Mouse (Mus musculus): Measurements from ENCODE around the gene Csf3. TPM values are rescaled to one million over a fixed set of nuclear protein-coding genes. Genes with fewer than 3 reads are reported as not detected.
"Not testable (repeated sequence)": the region's sequence is repeated elsewhere in the genome, so short reads cannot be mapped to it uniquely, and the experiment has no call there.

The Csf3 gene
- total and polyA plus RNA-seq, 2 experiments from 2014 or later: not detected

- 88% methylated on average over 5 of the region's 5 CpGs for WGBS
- DNase-seq (ENCODE audit: low spot score) (no peak), ATAC-seq (no peak)
- Histone ChIP-seq H3K27ac (no peak overlapping the region), H3K4me3 (ENCODE audit: low read length) (no peak overlapping the region), H3K27me3 (ENCODE audit: insufficient read depth, low read length) (peaks cover 8% of the 10 kb centered on the region; the same call in 1 of the 2 replicates), H3K9me3 (ENCODE audit: low read length) (no peaks in the 10 kb centered on the region), H3K9ac (replicated peaks; ENCODE audit: low read length) (no peak overlapping the region), H3K36me3 (ENCODE audit: insufficient read depth, low read length) (no peaks in the 10 kb centered on the region), H3K4me1 (ENCODE audit: insufficient read depth, low read length) (no peaks in the 10 kb centered on the region), H3K4me2 (ENCODE audit: low read depth, low read length) (no peak overlapping the region)
- no peak for TF ChIP-seq CTCF (IDR thresholded peaks at IDR 0.05; ENCODE audit: low read depth)
Observed at GRCm38 (mm10) chr11:98672482-98672881, 28.6 kb upstream of the Csf3 start.

GRCm38 (mm10) chr11:98673136-98673535, 27.9 kb upstream of the Csf3 start:
- DNase-seq (ENCODE audit: low spot score): peak; percentile 71
- not testable (repeated sequence) for H3K9ac ChIP-seq (replicated peaks; ENCODE audit: low read length); H3K27me3 ChIP-seq (ENCODE audit: insufficient read depth, low read length); H3K27ac ChIP-seq; H3K36me3 ChIP-seq (ENCODE audit: insufficient read depth, low read length); H3K4me3 ChIP-seq (ENCODE audit: low read length); H3K4me1 ChIP-seq (ENCODE audit: insufficient read depth, low read length); H3K9me3 ChIP-seq (ENCODE audit: low read length); H3K4me2 ChIP-seq (ENCODE audit: low read depth, low read length)
- ATAC-seq: peak; percentile 79
- peak; percentile 74 for TF ChIP-seq CTCF (IDR thresholded peaks at IDR 0.05; ENCODE audit: low read depth)
- WGBS: 6% methylated on average over 6 of the region's 7 CpGs

- 0 out of 2 replicates have a peak, but pooled peaks cover 5% of the 10 kb centered on the region for H3K27me3 ChIP-seq (ENCODE audit: insufficient read depth, low read length)
- H3K36me3 ChIP-seq (ENCODE audit: insufficient read depth, low read length): no peaks in the 10 kb centered on the region
- 50% methylated on average over 7 of the region's 7 CpGs for WGBS
- H3K9ac ChIP-seq (replicated peaks; ENCODE audit: low read length): no peak overlapping the region
- no peak overlapping the region for H3K27ac ChIP-seq
- no peak for DNase-seq (ENCODE audit: low spot score)
- ATAC-seq: no peak
- no peak for TF ChIP-seq CTCF (IDR thresholded peaks at IDR 0.05; ENCODE audit: low read depth)
- no peak overlapping the region for H3K4me2 ChIP-seq (ENCODE audit: low read depth, low read length)
- H3K4me3 ChIP-seq (ENCODE audit: low read length): no peak overlapping the region
- no peaks in the 10 kb centered on the region for H3K9me3 ChIP-seq (ENCODE audit: low read length)
- H3K4me1 ChIP-seq (ENCODE audit: insufficient read depth, low read length): no peaks in the 10 kb centered on the region
Observed at GRCm38 (mm10) chr11:98675829-98676363, 25.2 kb upstream of the Csf3 start.

GRCm38 (mm10) chr11:98680023-98680422, 21.0 kb upstream of the Csf3 start:
- H3K9ac ChIP-seq (replicated peaks; ENCODE audit: low read length): no peak overlapping the region
- H3K27ac ChIP-seq: no peak overlapping the region
- no peaks in the 10 kb centered on the region for H3K27me3 ChIP-seq (ENCODE audit: insufficient read depth, low read length)
- no peaks in the 10 kb centered on the region for H3K9me3 ChIP-seq (ENCODE audit: low read length)
- peak; percentile 31; the same call in 1 of the 2 replicates for TF ChIP-seq CTCF (IDR thresholded peaks at IDR 0.05; ENCODE audit: low read depth)
- H3K4me2 ChIP-seq (ENCODE audit: low read depth, low read length): no peak overlapping the region
- no peaks in the 10 kb centered on the region for H3K36me3 ChIP-seq (ENCODE audit: insufficient read depth, low read length)
- no peak overlapping the region for H3K4me3 ChIP-seq (ENCODE audit: low read length)
- DNase-seq (ENCODE audit: low spot score) (no peak), ATAC-seq (no peak)
- H3K4me1 ChIP-seq (ENCODE audit: insufficient read depth, low read length): peaks cover 6% of the 10 kb centered on the region
- 94% methylated on average over 1 of the region's 1 CpGs for WGBS

- WGBS: 88% methylated on average over 4 of the region's 4 CpGs
- not testable (repeated sequence) for ATAC-seq
Observed at GRCm38 (mm10) chr11:98680595-98680994, 20.5 kb upstream of the Csf3 start.

GRCm38 (mm10) chr11:98681186-98681585, 19.9 kb upstream of the Csf3 start:
- no peak for ATAC-seq
- Histone ChIP-seq H3K9ac (replicated peaks; ENCODE audit: low read length) (no peak overlapping the region), H3K4me3 (ENCODE audit: low read length) (no peak overlapping the region), H3K36me3 (ENCODE audit: insufficient read depth, low read length) (peaks cover 9% of the 10 kb centered on the region; the same call in 1 of the 2 replicates), H3K27me3 (ENCODE audit: insufficient read depth, low read length) (no peaks in the 10 kb centered on the region), H3K4me1 (ENCODE audit: insufficient read depth, low read length) (peaks cover 6% of the 10 kb centered on the region), H3K4me2 (ENCODE audit: low read depth, low read length) (no peak overlapping the region; the same call in 1 of the 2 replicates), H3K27ac (no peak overlapping the region), H3K9me3 (ENCODE audit: low read length) (no peaks in the 10 kb centered on the region)
- WGBS: 80% methylated on average over 4 of the region's 4 CpGs
- DNase-seq (ENCODE audit: low spot score): no peak
- no peak for TF ChIP-seq CTCF (IDR thresholded peaks at IDR 0.05; ENCODE audit: low read depth)

More at GRCm38 (mm10) chr11:98680595-98680994, 20.5 kb upstream of the Csf3 start:
- not testable (repeated sequence) for H3K9me3 ChIP-seq (ENCODE audit: low read length); H3K9ac ChIP-seq (replicated peaks; ENCODE audit: low read length); H3K36me3 ChIP-seq (ENCODE audit: insufficient read depth, low read length); H3K4me2 ChIP-seq (ENCODE audit: low read depth, low read length); DNase-seq (ENCODE audit: low spot score); H3K4me1 ChIP-seq (ENCODE audit: insufficient read depth, low read length); H3K4me3 ChIP-seq (ENCODE audit: low read length); H3K27me3 ChIP-seq (ENCODE audit: insufficient read depth, low read length); H3K27ac ChIP-seq

Measured in hindbrain, postnatal 0 days (tissue).